16 mouse cellular contexts compared by ENCODE assay signal in the genomic region with DNA sequence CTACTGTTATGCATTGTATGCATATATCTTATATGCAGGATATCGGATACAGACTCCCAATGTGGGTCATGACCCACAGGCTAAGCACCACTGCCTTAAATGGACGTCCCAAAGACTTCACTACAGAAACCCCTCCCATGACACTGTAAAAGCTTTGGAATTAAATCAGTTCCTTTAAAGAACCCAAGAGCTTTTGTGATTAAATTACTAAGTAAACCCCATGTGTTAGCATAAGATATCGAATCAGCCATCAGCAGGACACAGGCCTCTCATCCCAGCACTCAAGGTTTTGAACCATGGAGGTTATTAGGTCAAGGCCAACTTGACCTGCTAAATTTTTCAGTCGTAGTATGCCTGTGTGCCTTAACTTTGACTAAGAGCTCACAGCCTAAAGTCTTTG.
"Had no signal": no experiment of that assay in that cellular context is flagged by ENCODE, and none has a peak within 500 bp of the region (broad histone marks: within the 10 kb centered on the region; RNA-seq: fewer than 3 reads in every experiment).

No protein-coding gene starts in this region.

- DNase-seq: heart, postnatal 10 days; heart, postnatal 14 days; heart, postnatal 36 days; heart, postnatal 4 days; kidney, adult 11 months; kidney, adult 18-20 months; kidney, adult 2 months; kidney, adult 8-10 months; kidney, adult 9 months; kidney, postnatal 10 days; kidney, postnatal 14 days; kidney, postnatal 25 days; kidney, postnatal 36 days; kidney, postnatal 4 days; layer of hippocampus, adult 9-11 months; layer of hippocampus, postnatal 36 days had no signal
